Mouse (Mus musculus): ENCODE measurements around the gene Gm49336. TPM values are rescaled to one million over a fixed set of nuclear protein-coding genes. Genes with fewer than 3 reads are reported as not detected.

The Gm49336 gene
- polyA plus RNA-seq, 1 experiment from 2014 or later = 43.9 TPM

GRCm38 (mm10) chr14:60216125-60216524 lies 35.2 kb downstream of the Gm49336 start:
- 84% methylated on average over 1 of the region's 1 CpGs for WGBS
- H3K4me1 ChIP-seq = no peaks in the 10 kb centered on the region
- H3K4me2 ChIP-seq = no peak overlapping the region
- H3K9me3 ChIP-seq (replicated peaks) = no peaks in the 10 kb centered on the region
- H3K27ac ChIP-seq (replicated peaks) = no peak overlapping the region
- peaks cover 18% of the 10 kb centered on the region; the same call in 1 of the 2 replicates for H3K36me3 ChIP-seq
- H3K27me3 ChIP-seq (replicated peaks) = no peaks in the 10 kb centered on the region
- no peak overlapping the region for H3K4me3 ChIP-seq (replicated peaks)
- no peak for ATAC-seq (ENCODE audit: low FRiP score)
- H3K9ac ChIP-seq (replicated peaks) = no peak overlapping the region

- H3K27me3 ChIP-seq (replicated peaks) = no peaks in the 10 kb centered on the region
- H3K4me1 ChIP-seq = no peaks in the 10 kb centered on the region
- H3K27ac ChIP-seq (replicated peaks) = no peak overlapping the region
- 95% methylated on average over 3 of the region's 3 CpGs for WGBS
- H3K4me2 ChIP-seq = no peak overlapping the region
- no peaks in the 10 kb centered on the region for H3K9me3 ChIP-seq (replicated peaks)
- H3K4me3 ChIP-seq (replicated peaks) = no peak overlapping the region
- no peak for ATAC-seq (ENCODE audit: low FRiP score)
- H3K9ac ChIP-seq (replicated peaks) = no peak overlapping the region
- peaks cover 14% of the 10 kb centered on the region; the same call in 1 of the 2 replicates for H3K36me3 ChIP-seq
These were observed 36.3 kb downstream of the Gm49336 start for GRCm38 (mm10) chr14:60215000-60215399.

- H3K4me1 ChIP-seq = no peaks in the 10 kb centered on the region
- ATAC-seq (ENCODE audit: low FRiP score) = no peak
- no peaks in the 10 kb centered on the region for H3K9me3 ChIP-seq (replicated peaks)
- H3K27me3 ChIP-seq (replicated peaks) = no peaks in the 10 kb centered on the region
- H3K36me3 ChIP-seq = peaks cover 11% of the 10 kb centered on the region; the same call in 1 of the 2 replicates
- H3K4me3 ChIP-seq (replicated peaks) = no peak overlapping the region
- WGBS = 89% methylated on average over 1 of the region's 1 CpGs
- no peak overlapping the region for H3K9ac ChIP-seq (replicated peaks)
- no peak overlapping the region for H3K27ac ChIP-seq (replicated peaks)
- no peak overlapping the region for H3K4me2 ChIP-seq
These were observed 37.3 kb downstream of the Gm49336 start for GRCm38 (mm10) chr14:60214040-60214439.

- H3K27ac ChIP-seq (replicated peaks) = no peak overlapping the region
These were observed 42.1 kb downstream of the Gm49336 start for GRCm38 (mm10) chr14:60209166-60209565.

GRCm38 (mm10) chr14:60204993-60205392 lies 46.3 kb downstream of the Gm49336 start:
- Histone ChIP-seq H3K27ac (replicated peaks) (no peak overlapping the region), H3K9me3 (replicated peaks) (no peaks in the 10 kb centered on the region), H3K4me1 (no peaks in the 10 kb centered on the region), H3K9ac (replicated peaks) (no peak overlapping the region), H3K27me3 (replicated peaks) (no peaks in the 10 kb centered on the region), H3K4me2 (no peak overlapping the region), H3K4me3 (replicated peaks) (no peak overlapping the region), H3K36me3 (no peaks in the 10 kb centered on the region)
- ATAC-seq (ENCODE audit: low FRiP score) = no peak
- 96% methylated on average over 6 of the region's 6 CpGs for WGBS

More at GRCm38 (mm10) chr14:60209166-60209565, 42.1 kb downstream of the Gm49336 start:
- Histone ChIP-seq H3K9ac (replicated peaks) (no peak overlapping the region), H3K4me1 (no peaks in the 10 kb centered on the region), H3K36me3 (no peaks in the 10 kb centered on the region), H3K4me3 (replicated peaks) (no peak overlapping the region), H3K4me2 (no peak overlapping the region), H3K9me3 (replicated peaks) (no peaks in the 10 kb centered on the region), H3K27me3 (replicated peaks) (no peaks in the 10 kb centered on the region)
- no peak for ATAC-seq (ENCODE audit: low FRiP score)
- WGBS = 92% methylated on average over 7 of the region's 7 CpGs

- Histone ChIP-seq H3K9ac (replicated peaks) (no peak within 1 kb of the TSS), H3K27ac (replicated peaks) (no peak within 1 kb of the TSS), H3K4me3 (replicated peaks) (no peak within 1 kb of the TSS), H3K27me3 (replicated peaks) (no peaks in the 10 kb centered on the region), H3K4me1 (no peaks in the 10 kb centered on the region), H3K36me3 (no peaks in the 10 kb centered on the region), H3K4me2 (no peak within 1 kb of the TSS), H3K9me3 (replicated peaks) (no peaks in the 10 kb centered on the region)
- no peak for ATAC-seq (ENCODE audit: low FRiP score)
- 87% methylated on average over 7 of the region's 7 CpGs for WGBS
These were observed 54.4 kb downstream of the Gm49336 start, which contains the start of gene Atp8a2 for GRCm38 (mm10) chr14:60196884-60197283. Gene Atp8a2 (minus strand): TSS chr14:60197179.

- no peak for ATAC-seq (ENCODE audit: low FRiP score)
These were observed 55.3 kb downstream of the Gm49336 start for GRCm38 (mm10) chr14:60195999-60196398.

GRCm38 (mm10) chr14:60194606-60195005 lies 56.7 kb downstream of the Gm49336 start:
- WGBS = 85% methylated on average over 1 of the region's 1 CpGs
- no peak overlapping the region for H3K9ac ChIP-seq (replicated peaks)
- no peaks in the 10 kb centered on the region for H3K4me1 ChIP-seq
- no peak overlapping the region for H3K4me2 ChIP-seq
- H3K4me3 ChIP-seq (replicated peaks) = no peak overlapping the region
- H3K27ac ChIP-seq (replicated peaks) = no peak overlapping the region
- no peaks in the 10 kb centered on the region for H3K36me3 ChIP-seq
- no peaks in the 10 kb centered on the region for H3K27me3 ChIP-seq (replicated peaks)
- no peak for ATAC-seq (ENCODE audit: low FRiP score)
- H3K9me3 ChIP-seq (replicated peaks) = no peaks in the 10 kb centered on the region

More at GRCm38 (mm10) chr14:60195999-60196398, 55.3 kb downstream of the Gm49336 start:
- 82% methylated on average over 5 of the region's 5 CpGs for WGBS
- Histone ChIP-seq H3K27ac (replicated peaks) (no peak overlapping the region), H3K9ac (replicated peaks) (no peak overlapping the region), H3K27me3 (replicated peaks) (no peaks in the 10 kb centered on the region), H3K4me1 (no peaks in the 10 kb centered on the region), H3K36me3 (no peaks in the 10 kb centered on the region), H3K4me3 (replicated peaks) (no peak overlapping the region), H3K9me3 (replicated peaks) (no peaks in the 10 kb centered on the region), H3K4me2 (no peak overlapping the region)

GRCm38 (mm10) chr14:60189771-60190170 lies 61.5 kb downstream of the Gm49336 start:
- no peak overlapping the region for H3K4me2 ChIP-seq
- no peaks in the 10 kb centered on the region for H3K9me3 ChIP-seq (replicated peaks)
- no peak for ATAC-seq (ENCODE audit: low FRiP score)
- H3K9ac ChIP-seq (replicated peaks) = no peak overlapping the region
- H3K36me3 ChIP-seq = no peaks in the 10 kb centered on the region
- no peak overlapping the region for H3K27ac ChIP-seq (replicated peaks)
- no peaks in the 10 kb centered on the region for H3K4me1 ChIP-seq
- H3K4me3 ChIP-seq (replicated peaks) = no peak overlapping the region
- WGBS = 90% methylated on average over 5 of the region's 5 CpGs
- no peaks in the 10 kb centered on the region for H3K27me3 ChIP-seq (replicated peaks)

- Histone ChIP-seq H3K4me1 (no peaks in the 10 kb centered on the region), H3K27ac (replicated peaks) (no peak overlapping the region), H3K9me3 (replicated peaks) (no peaks in the 10 kb centered on the region), H3K27me3 (replicated peaks) (no peaks in the 10 kb centered on the region), H3K9ac (replicated peaks) (no peak overlapping the region), H3K36me3 (no peaks in the 10 kb centered on the region), H3K4me2 (no peak overlapping the region), H3K4me3 (replicated peaks) (no peak overlapping the region)
- ATAC-seq (ENCODE audit: low FRiP score) = no peak
- 83% methylated on average over 5 of the region's 5 CpGs for WGBS
These were observed 63.0 kb downstream of the Gm49336 start for GRCm38 (mm10) chr14:60188201-60188825.

GRCm38 (mm10) chr14:60181306-60181705 lies 70.0 kb downstream of the Gm49336 start:
- H3K4me1 ChIP-seq = peaks cover 24% of the 10 kb centered on the region
- ATAC-seq (ENCODE audit: low FRiP score) = no peak
- WGBS = 95% methylated on average over 2 of the region's 2 CpGs
- no peaks in the 10 kb centered on the region for H3K27me3 ChIP-seq (replicated peaks)
- no peak overlapping the region for H3K4me3 ChIP-seq (replicated peaks)
- H3K27ac ChIP-seq (replicated peaks) = no peak overlapping the region
- H3K9me3 ChIP-seq (replicated peaks) = no peaks in the 10 kb centered on the region
- H3K9ac ChIP-seq (replicated peaks) = no peak overlapping the region
- no peak overlapping the region for H3K4me2 ChIP-seq
- H3K36me3 ChIP-seq = peaks cover 5% of the 10 kb centered on the region; the same call in 1 of the 2 replicates

GRCm38 (mm10) chr14:60178571-60178955 lies 72.7 kb downstream of the Gm49336 start:
- Histone ChIP-seq H3K9me3 (replicated peaks) (no peaks in the 10 kb centered on the region), H3K27ac (replicated peaks) (peak overlapping the region; percentile 96; the same call in 1 of the 2 replicates)
- 45% methylated on average over 2 of the region's 2 CpGs for WGBS

More at GRCm38 (mm10) chr14:60178571-60178955, 72.7 kb downstream of the Gm49336 start:
- H3K4me1 ChIP-seq = peaks cover 29% of the 10 kb centered on the region
- peak overlapping the region; percentile 83 for H3K4me3 ChIP-seq (replicated peaks)
- H3K9ac ChIP-seq (replicated peaks) = peak overlapping the region; percentile 87; the same call in 1 of the 2 replicates
- peak overlapping the region; percentile 87 for H3K4me2 ChIP-seq
- peaks cover 9% of the 10 kb centered on the region; the same call in 1 of the 2 replicates for H3K27me3 ChIP-seq (replicated peaks)
- ATAC-seq (ENCODE audit: low FRiP score) = no peak
- peaks cover 5% of the 10 kb centered on the region; the same call in 1 of the 2 replicates for H3K36me3 ChIP-seq
